Comparison of ENCODE assay signal across 13 mouse cellular contexts in genomic region chr6:144997229-144997628, GRCm38 (mm10).
DNase-seq lines count a peak whose midpoint lies in the region; ATAC-seq and TF ChIP-seq lines count a peak whose summit lies in the region.
"Had no signal": no experiment of that assay in that cellular context is flagged by ENCODE, and none has a peak within 500 bp of the region (broad histone marks: within the 10 kb centered on the region; RNA-seq: fewer than 3 reads in every experiment).

No protein-coding gene starts in this region.

- H3K27ac ChIP-seq in cerebellum, adult 2 months (ENCODE audit: insufficient read depth, low read length): no peak overlapping the region
- H3K27ac ChIP-seq: hindbrain, embryonic 15.5 days; midbrain, embryonic 15.5 days had no signal

- WGBS in cerebellum, adult 2 months: 88% methylated on average over 3 of the region's 3 CpGs

- H3K4me3 ChIP-seq in cerebellum, adult 2 months (replicated peaks; ENCODE audit: insufficient read depth, low read depth, low read length): no peak overlapping the region
- H3K4me3 ChIP-seq: hindbrain, embryonic 15.5 days; midbrain, embryonic 15.5 days had no signal

- no peak for DNase-seq in frontal cortex, postnatal 10 days (ENCODE audit: low spot score in 2 of 2)
- DNase-seq in lung, postnatal 36 days: peak; percentile 13
- no peak for DNase-seq in lung, postnatal 14 days
- peak; percentile 50 for DNase-seq in brain, adult 2 months (ENCODE audit: low read depth, low spot score)
- peak; percentile 47 for DNase-seq in retina, embryonic 14.5 days (ENCODE audit: low spot score)
- no peak for DNase-seq in cerebellum, adult 2 months
- DNase-seq: adrenal gland, postnatal 10 days; cerebellum, adult 9-11 months; heart, adult 18-20 months had no signal

- no peak for TF ChIP-seq CTCF in cerebellum, adult 2 months (IDR thresholded peaks at IDR 0.05; ENCODE audit: borderline replicate concordance, insufficient read depth, low read depth, low read length)

- no peak for TF ChIP-seq POLR2A in cerebellum, adult 2 months (IDR thresholded peaks at IDR 0.05; ENCODE audit: borderline replicate concordance, insufficient read depth, low read length)

- H3K27me3 ChIP-seq in cerebellum, adult 2 months (ENCODE audit: control insufficient read depth, insufficient read depth, low read length): no peaks in the 10 kb centered on the region
- H3K27me3 ChIP-seq: hindbrain, embryonic 15.5 days; midbrain, embryonic 15.5 days had no signal

- 0 out of 2 replicates have a peak, but pooled peaks have one; percentile 64 for ATAC-seq in frontal cortex, adult (ENCODE audit: low TSS enrichment)
- no peak for ATAC-seq in inflammation-experienced regulatory T-cells, adult 6 months
- ATAC-seq: midbrain, embryonic 15.5 days had no signal

- no peaks in the 10 kb centered on the region for H3K4me1 ChIP-seq in cerebellum, adult 2 months (ENCODE audit: control insufficient read depth, insufficient read depth, low read length)
- H3K4me1 ChIP-seq: hindbrain, embryonic 15.5 days; midbrain, embryonic 15.5 days had no signal

Comparison
In these comparisons a context has a peak if more than half of its experiments do, and no peak if none do; other contexts are left out.
1. DNase-seq: peak in lung, postnatal 36 days (single experiment), brain, adult 2 months (single experiment) and retina, embryonic 14.5 days (single experiment); none in frontal cortex, postnatal 10 days (0 of 2), lung, postnatal 14 days (single experiment) and cerebellum, adult 2 months (0 of 2).